Mouse (Mus musculus): ENCODE measurements around the gene Gpatch3. TPM values are rescaled to one million over a fixed set of nuclear protein-coding genes. Genes with fewer than 3 reads are reported as not detected.

The Gpatch3 gene
- polyA plus RNA-seq, 1 experiment from 2014 or later: 8.7 TPM

DNA sequence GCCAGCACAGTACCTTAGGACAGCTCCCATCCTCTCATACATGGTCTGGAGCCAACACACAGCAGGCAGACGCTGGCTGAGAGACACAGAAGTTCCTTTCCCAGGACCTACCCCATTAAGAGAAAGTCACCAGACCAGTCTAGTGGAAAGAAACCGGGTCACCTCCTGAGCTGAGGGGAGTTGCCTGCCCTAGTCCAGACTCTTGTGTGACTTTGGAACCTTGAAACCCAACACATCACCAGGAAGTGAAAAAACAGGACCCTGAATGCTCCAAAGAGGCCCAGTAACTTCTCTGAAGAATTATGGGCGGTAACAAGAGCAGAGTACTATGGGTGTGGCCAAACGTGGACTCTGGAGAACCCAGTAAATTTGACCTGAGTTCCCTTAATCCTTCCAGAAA is 24.1 kb downstream of the Gpatch3 start:
- H3K4me1 ChIP-seq: peaks cover 17% of the 10 kb centered on the region
- H3K4me3 ChIP-seq (replicated peaks): no peak overlapping the region
- no peak overlapping the region for H3K9ac ChIP-seq
- no peak overlapping the region for H3K27ac ChIP-seq
- peak overlapping the region; percentile 83; the same call in 1 of the 2 replicates for H3K4me2 ChIP-seq
- 59% methylated on average over 4 of the region's 4 CpGs for WGBS
- no peak for ATAC-seq (ENCODE audit: low FRiP score)
- peaks cover 1% of the 10 kb centered on the region; the same call in 1 of the 2 replicates for H3K36me3 ChIP-seq (replicated peaks)
- peaks cover 66% of the 10 kb centered on the region for H3K27me3 ChIP-seq
- H3K9me3 ChIP-seq: no peaks in the 10 kb centered on the region

DNA sequence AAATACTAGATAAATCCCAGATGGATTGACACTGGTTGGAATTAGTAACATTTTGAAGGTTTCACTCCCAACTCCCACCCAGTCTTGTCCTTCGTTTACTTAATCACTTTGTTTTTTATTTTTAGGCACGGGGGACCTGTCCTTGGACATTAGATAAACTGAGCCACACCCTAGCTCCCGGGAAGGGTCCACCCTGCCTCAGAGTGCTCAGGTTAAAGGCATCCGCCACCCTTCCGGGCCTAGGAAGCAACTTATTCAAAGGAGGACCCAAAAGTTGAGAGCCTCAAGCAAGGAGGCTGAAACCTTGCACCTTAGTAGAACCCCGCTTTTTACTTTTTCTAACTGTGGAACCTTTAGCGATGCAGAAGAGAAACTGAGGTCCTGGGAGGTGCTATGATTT is 24.6 kb downstream of the Gpatch3 start:
- peak overlapping the region; percentile 50; the same call in 1 of the 2 replicates for H3K9ac ChIP-seq
- no peaks in the 10 kb centered on the region for H3K9me3 ChIP-seq
- H3K27me3 ChIP-seq: peaks cover 66% of the 10 kb centered on the region
- ATAC-seq (ENCODE audit: low FRiP score): no peak
- peaks cover under 1% of the 10 kb centered on the region; the same call in 1 of the 2 replicates for H3K36me3 ChIP-seq (replicated peaks)
- 25% methylated on average over 7 of the region's 7 CpGs for WGBS
- peak overlapping the region; percentile 83 for H3K4me2 ChIP-seq
- peaks cover 17% of the 10 kb centered on the region for H3K4me1 ChIP-seq
- peak overlapping the region; percentile 48 for H3K4me3 ChIP-seq (replicated peaks)
- no peak overlapping the region for H3K27ac ChIP-seq

DNA sequence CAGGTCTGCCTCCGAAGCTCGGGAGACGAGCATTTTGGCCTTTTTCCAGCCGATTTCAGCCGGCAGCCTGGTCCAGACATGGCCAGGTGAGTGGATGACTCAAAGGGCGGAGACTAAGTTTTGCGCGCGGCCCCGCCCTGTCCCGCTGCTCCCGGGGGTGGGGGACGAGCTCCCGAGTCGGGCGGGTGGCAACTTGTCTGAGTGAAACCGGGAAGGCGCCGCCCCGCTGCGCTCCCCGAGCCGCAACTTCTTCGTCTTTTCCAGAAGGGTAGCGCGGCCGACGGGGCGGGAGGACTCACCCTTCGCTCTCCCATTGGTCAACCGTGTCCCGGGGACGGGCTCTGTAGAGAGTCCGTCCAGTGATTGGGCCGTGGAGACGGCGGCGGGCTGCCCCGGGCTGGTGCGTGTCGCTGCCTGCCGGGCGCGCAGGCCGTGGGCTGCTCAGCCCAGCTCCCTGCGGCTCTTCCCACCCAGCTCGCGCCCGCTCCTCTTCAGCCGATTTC is 25.1 kb downstream of the Gpatch3 start:
- Histone ChIP-seq H3K9ac (peak overlapping the region; percentile 50), H3K9me3 (no peaks in the 10 kb centered on the region), H3K4me3 (replicated peaks) (peak overlapping the region; percentile 48), H3K27ac (no peak overlapping the region), H3K4me1 (peaks cover 17% of the 10 kb centered on the region), H3K4me2 (peak overlapping the region; percentile 83), H3K27me3 (peaks cover 66% of the 10 kb centered on the region), H3K36me3 (replicated peaks) (peaks cover 3% of the 10 kb centered on the region; the same call in 1 of the 2 replicates)
- WGBS: under 1% methylated on average over 49 of the region's 50 CpGs
- peak; percentile 97 for ATAC-seq (ENCODE audit: low FRiP score)

DNA sequence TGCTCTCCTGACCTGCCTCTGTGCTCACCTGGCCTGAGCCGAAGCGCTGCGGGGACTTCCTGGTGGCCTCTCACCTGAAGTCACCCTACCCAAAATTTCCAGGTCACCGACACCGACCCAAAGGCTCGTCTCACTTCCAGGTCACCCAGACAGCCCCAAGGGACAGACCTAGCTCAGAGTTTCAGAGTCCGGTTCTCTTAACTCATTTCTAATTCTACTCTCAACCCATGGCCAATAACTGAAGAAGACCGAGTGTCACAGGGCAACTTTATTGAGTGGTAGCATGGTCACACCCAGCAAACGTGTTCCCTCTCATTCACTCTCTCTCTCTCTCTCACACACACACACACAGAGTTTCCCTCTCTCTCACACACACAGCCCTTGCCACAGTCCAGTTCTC is 25.8 kb downstream of the Gpatch3 start:
- Histone ChIP-seq H3K27ac (no peak overlapping the region), H3K9me3 (no peaks in the 10 kb centered on the region), H3K4me3 (replicated peaks) (peak overlapping the region; percentile 48), H3K4me1 (peaks cover 17% of the 10 kb centered on the region), H3K4me2 (peak overlapping the region; percentile 83), H3K9ac (peak overlapping the region; percentile 50; the same call in 1 of the 2 replicates), H3K27me3 (peaks cover 66% of the 10 kb centered on the region), H3K36me3 (replicated peaks) (peaks cover 3% of the 10 kb centered on the region; the same call in 1 of the 2 replicates)
- WGBS: 16% methylated on average over 9 of the region's 9 CpGs
- no peak for ATAC-seq (ENCODE audit: low FRiP score)

DNA sequence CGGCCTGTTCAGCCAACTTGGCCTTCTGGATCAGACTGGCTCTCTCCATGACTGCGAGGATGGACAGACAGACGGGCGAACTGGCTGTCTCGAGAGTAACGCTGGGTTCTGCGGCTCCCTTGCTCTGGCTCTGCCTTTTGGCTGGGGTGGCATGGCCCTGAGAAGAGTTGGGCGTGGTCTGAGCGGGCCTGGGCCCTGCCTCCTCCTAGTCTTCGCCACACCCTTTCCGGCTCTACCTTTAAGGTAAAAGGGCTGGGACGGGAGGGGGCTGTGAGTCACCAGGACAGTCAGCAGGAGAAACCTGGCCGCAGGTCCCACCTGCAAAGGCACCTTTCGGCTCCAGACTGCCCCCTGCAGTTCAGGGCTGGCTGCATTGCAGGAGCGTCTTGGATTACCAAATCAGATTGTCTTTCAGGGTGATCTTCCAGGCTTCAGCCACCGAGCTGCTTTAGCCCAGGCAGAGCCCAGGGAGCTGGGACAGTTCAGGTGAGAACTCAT is 27.2 kb downstream of the Gpatch3 start, which contains the start of gene Sfn:
TSS of gene Sfn (minus strand) at position 448 of the 498 bp plus-strand sequence.
- peaks cover 3% of the 10 kb centered on the region for H3K36me3 ChIP-seq (replicated peaks)
- H3K9ac ChIP-seq: no peak within 1 kb of the TSS
- no peak within 1 kb of the TSS for H3K4me3 ChIP-seq (replicated peaks)
- peaks cover 66% of the 10 kb centered on the region for H3K27me3 ChIP-seq
- H3K9me3 ChIP-seq: no peaks in the 10 kb centered on the region
- no peak for ATAC-seq (ENCODE audit: low FRiP score)
- WGBS: 2% methylated on average over 16 of the region's 16 CpGs
- H3K4me1 ChIP-seq: peaks cover 17% of the 10 kb centered on the region
- no peak within 1 kb of the TSS for H3K27ac ChIP-seq
- H3K4me2 ChIP-seq: peak within 1 kb of the TSS; percentile 25; the same call in 1 of the 2 replicates

DNA sequence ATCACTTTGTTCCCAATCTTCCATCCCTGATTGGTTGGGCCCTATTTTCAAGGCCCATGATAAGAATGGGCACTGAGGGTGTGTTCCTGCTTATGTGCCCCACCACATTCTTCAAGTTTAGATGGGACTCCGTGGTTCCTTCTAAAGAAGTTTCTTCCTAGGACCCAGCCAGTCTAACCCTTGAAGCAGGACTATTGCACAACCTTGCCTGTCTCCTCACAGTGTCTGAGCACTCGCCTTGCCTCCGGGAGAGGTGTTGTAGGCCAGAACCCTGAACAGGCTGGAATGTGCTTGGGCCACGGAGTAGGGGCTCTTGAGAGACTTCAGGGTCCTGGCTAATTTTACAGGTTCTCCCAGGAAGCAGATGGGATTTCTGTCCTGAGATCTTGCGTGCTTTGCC is 28.5 kb downstream of the Gpatch3 start:
- Histone ChIP-seq H3K4me1 (peaks cover 17% of the 10 kb centered on the region), H3K27me3 (peaks cover 56% of the 10 kb centered on the region), H3K36me3 (replicated peaks) (peaks cover 11% of the 10 kb centered on the region), H3K4me3 (replicated peaks) (no peak overlapping the region), H3K9me3 (no peaks in the 10 kb centered on the region), H3K4me2 (no peak overlapping the region), H3K9ac (no peak overlapping the region), H3K27ac (no peak overlapping the region)
- WGBS: 90% methylated on average over 5 of the region's 5 CpGs
- ATAC-seq (ENCODE audit: low FRiP score): no peak

DNA sequence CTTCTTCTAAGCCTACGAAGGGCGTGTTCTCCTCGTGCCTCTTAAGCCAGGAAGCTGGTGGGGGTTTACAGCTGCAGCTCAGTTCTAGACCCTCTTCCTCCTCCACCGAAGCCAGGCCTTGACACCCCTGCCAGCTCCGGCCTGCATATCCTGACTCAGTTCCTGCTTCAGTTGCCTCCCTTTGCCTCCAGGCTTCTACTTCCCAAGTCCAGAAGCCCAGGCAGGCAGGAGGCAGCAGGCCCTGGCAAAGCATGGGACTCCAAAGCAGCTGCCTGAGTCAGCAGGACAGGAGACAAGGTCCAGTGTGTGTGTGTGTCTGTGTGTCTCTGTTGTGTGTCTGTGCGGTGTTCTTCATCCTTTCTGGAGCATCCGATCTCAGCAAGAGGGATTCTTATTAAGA is 29.6 kb downstream of the Gpatch3 start:
- Histone ChIP-seq H3K27ac (no peak overlapping the region), H3K4me1 (peaks cover 15% of the 10 kb centered on the region), H3K9ac (no peak overlapping the region), H3K27me3 (peaks cover 45% of the 10 kb centered on the region), H3K4me3 (replicated peaks) (no peak overlapping the region), H3K9me3 (no peaks in the 10 kb centered on the region), H3K4me2 (no peak overlapping the region), H3K36me3 (replicated peaks) (peaks cover 17% of the 10 kb centered on the region)
- ATAC-seq (ENCODE audit: low FRiP score): no peak
- WGBS: 90% methylated on average over 7 of the region's 7 CpGs

DNA sequence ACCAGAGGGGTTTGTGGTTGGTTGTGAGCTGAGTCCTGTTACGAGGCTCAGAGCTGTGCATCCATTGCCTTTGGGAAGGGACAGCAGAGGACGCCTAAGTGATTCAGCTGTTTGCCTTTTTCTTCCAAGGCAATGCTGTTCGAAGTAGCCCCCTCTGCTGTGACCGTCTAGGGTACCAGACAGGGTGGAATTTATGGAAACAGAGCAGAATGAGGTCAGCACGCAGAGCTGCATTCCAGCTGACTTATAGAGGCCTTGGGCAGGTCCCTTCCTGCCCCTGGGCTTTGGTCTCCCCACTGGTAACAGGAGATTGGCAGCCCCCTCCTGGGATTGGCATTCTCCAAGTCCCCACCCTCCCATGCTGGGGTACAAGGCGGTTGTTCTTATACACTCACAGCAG is 30.3 kb downstream of the Gpatch3 start:
- H3K36me3 ChIP-seq (replicated peaks): peaks cover 17% of the 10 kb centered on the region
- H3K4me1 ChIP-seq: peaks cover 8% of the 10 kb centered on the region
- H3K27me3 ChIP-seq: peaks cover 38% of the 10 kb centered on the region
- no peak overlapping the region for H3K4me3 ChIP-seq (replicated peaks)
- ATAC-seq (ENCODE audit: low FRiP score): no peak
- no peak overlapping the region for H3K4me2 ChIP-seq
- H3K9me3 ChIP-seq: no peaks in the 10 kb centered on the region
- no peak overlapping the region for H3K9ac ChIP-seq
- 85% methylated on average over 6 of the region's 6 CpGs for WGBS
- H3K27ac ChIP-seq: no peak overlapping the region

DNA sequence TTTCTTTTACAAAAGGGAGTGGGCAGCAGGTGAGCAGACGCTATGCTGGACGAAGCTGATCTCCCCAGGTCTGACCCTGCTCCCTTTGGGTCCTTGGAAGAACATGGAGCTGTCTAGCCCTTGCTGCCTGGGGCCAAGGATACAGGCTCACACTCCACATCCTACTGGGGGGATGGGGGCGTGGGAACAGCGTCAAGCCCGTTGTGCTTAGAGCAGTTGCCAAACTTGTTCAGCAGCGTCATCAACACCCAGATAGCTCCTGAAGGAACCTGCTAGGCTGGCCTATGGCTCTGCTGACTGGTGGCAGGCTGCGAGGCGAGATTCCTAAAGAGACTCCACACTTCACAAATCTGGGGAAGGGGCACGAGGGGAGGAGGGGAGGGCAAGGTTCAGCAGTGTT is 30.8 kb downstream of the Gpatch3 start:
- Histone ChIP-seq H3K27ac (no peak overlapping the region), H3K4me2 (no peak overlapping the region), H3K27me3 (peaks cover 33% of the 10 kb centered on the region), H3K4me1 (peaks cover 4% of the 10 kb centered on the region; the same call in 1 of the 2 replicates), H3K9ac (no peak overlapping the region), H3K4me3 (replicated peaks) (no peak overlapping the region), H3K9me3 (no peaks in the 10 kb centered on the region), H3K36me3 (replicated peaks) (peaks cover 19% of the 10 kb centered on the region)
- no peak for ATAC-seq (ENCODE audit: low FRiP score)
- WGBS: 57% methylated on average over 9 of the region's 9 CpGs

DNA sequence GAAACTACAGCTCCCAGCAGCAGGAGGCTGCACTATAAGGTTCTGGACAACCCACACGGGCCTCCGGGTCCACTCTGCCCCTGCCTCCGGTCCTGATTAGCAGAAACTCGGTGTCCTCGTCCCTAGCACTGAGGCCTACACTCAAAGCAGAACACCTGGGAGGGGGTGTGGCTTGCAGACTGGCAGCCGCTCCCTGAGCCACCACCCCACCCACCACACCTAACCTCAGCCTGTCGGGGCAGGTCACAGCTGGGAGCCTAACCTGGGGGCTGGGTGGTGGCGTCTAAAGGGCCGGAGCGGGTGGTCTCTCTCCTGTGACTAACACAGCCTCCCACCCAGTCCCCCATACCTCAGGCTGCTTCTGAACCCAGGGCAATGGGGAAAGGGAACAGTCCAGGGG is 32.7 kb downstream of the Gpatch3 start:
- H3K9me3 ChIP-seq: 0 out of 2 replicates have a peak, but pooled peaks cover 6% of the 10 kb centered on the region
- H3K27ac ChIP-seq: no peak overlapping the region
- no peaks in the 10 kb centered on the region for H3K4me1 ChIP-seq
- WGBS: 85% methylated on average over 10 of the region's 10 CpGs
- H3K4me2 ChIP-seq: no peak overlapping the region
- no peak for ATAC-seq (ENCODE audit: low FRiP score)
- peaks cover 14% of the 10 kb centered on the region for H3K27me3 ChIP-seq
- H3K4me3 ChIP-seq (replicated peaks): no peak overlapping the region
- no peak overlapping the region for H3K9ac ChIP-seq
- peaks cover 28% of the 10 kb centered on the region for H3K36me3 ChIP-seq (replicated peaks)

DNA sequence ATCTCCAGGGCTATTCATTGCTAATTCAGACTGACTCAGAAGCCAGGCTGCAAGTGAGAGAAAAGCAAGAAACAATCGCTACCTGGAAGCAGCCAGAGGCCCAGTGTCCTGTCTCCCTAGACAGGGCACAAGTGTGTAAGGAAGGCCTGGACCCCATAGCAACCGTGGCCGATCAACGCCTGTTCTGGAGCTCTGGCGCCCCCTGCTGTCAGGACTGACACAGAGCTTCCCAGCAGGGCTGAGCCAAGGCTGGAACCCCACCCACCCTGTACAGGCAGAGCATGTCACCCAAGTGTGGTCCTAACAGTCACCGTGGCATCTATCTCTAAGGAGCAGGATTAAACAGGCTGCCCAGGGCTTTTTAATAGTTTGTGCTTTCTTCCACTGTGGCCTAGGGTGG is 35.2 kb downstream of the Gpatch3 start:
- no peaks in the 10 kb centered on the region for H3K4me1 ChIP-seq
- 0 out of 2 replicates have a peak, but pooled peaks cover 9% of the 10 kb centered on the region for H3K9me3 ChIP-seq
- no peak overlapping the region for H3K27ac ChIP-seq
- peaks cover 46% of the 10 kb centered on the region for H3K36me3 ChIP-seq (replicated peaks)
- ATAC-seq (ENCODE audit: low FRiP score): 0 out of 2 replicates have a peak, but pooled peaks have one; percentile 44
- H3K27me3 ChIP-seq: no peaks in the 10 kb centered on the region
- H3K4me2 ChIP-seq: no peak overlapping the region
- 15% methylated on average over 6 of the region's 6 CpGs for WGBS
- H3K9ac ChIP-seq: no peak overlapping the region
- H3K4me3 ChIP-seq (replicated peaks): no peak overlapping the region

DNA sequence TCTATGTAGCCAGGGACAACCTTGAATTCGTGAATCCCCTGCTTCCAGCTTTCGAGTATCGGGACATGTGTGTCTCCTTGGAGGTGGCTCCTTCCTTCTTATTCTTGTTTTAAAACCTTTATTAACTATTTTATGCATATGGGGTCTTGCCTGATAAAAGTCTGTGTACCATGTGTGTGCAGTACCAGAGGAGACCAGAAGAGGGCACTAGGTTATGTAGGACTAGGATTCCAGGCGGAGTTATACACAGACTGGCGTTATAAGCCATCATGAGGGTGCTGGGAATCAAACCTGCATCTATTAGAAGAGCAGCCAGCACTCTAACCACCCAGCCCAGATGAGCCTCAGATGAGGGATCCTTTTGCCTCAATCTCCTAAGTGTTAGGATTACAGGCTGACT is 37.3 kb downstream of the Gpatch3 start:
- Histone ChIP-seq H3K36me3 (replicated peaks) (peaks cover 54% of the 10 kb centered on the region), H3K4me3 (replicated peaks) (no peak overlapping the region), H3K9ac (no peak overlapping the region), H3K27me3 (no peaks in the 10 kb centered on the region), H3K9me3 (0 out of 2 replicates have a peak, but pooled peaks cover 9% of the 10 kb centered on the region), H3K4me1 (no peaks in the 10 kb centered on the region), H3K27ac (no peak overlapping the region), H3K4me2 (no peak overlapping the region)
- 97% methylated on average over 5 of the region's 5 CpGs for WGBS
- no peak for ATAC-seq (ENCODE audit: low FRiP score)

DNA sequence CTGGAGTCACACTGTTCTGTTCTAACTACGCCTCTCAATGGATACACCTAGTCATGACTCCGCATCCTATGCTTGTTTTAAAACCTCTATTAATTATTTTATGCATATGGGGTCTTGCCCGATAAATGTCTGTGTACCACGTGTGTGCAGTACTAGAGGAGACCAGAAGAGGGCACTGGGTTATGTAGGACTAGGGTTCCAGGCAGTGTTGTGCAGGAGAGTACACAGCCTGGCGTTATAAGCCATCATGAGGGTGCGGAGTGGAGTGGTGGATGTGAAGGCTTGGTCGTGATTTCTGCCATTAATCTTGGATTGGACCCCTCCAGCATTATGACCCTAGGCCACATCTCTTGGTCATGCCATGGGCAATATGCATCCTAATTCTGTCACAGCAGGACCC is 37.9 kb downstream of the Gpatch3 start:
- H3K36me3 ChIP-seq (replicated peaks): peaks cover 48% of the 10 kb centered on the region

More for the DNA sequence above, 37.9 kb downstream of the Gpatch3 start:
- H3K4me1 ChIP-seq: no peaks in the 10 kb centered on the region
- H3K9me3 ChIP-seq: 0 out of 2 replicates have a peak, but pooled peaks cover 9% of the 10 kb centered on the region
- no peak for ATAC-seq (ENCODE audit: low FRiP score)
- no peak overlapping the region for H3K27ac ChIP-seq
- no peak overlapping the region for H3K9ac ChIP-seq
- H3K4me2 ChIP-seq: no peak overlapping the region
- H3K27me3 ChIP-seq: no peaks in the 10 kb centered on the region
- 93% methylated on average over 7 of the region's 7 CpGs for WGBS
- H3K4me3 ChIP-seq (replicated peaks): no peak overlapping the region

Measured in forebrain, embryonic 12.5 days (tissue).